Mouse (Mus musculus) embryonic facial prominence, embryonic 10.5 days (tissue): ENCODE results near the gene Acss1. TPM values are rescaled to one million over a fixed set of nuclear protein-coding genes. Genes with fewer than 3 reads are reported as not detected.

Experiments
- DNase-seq: peaks from one replicate; pipeline ENCODE4 v3.0.0-alpha.2; 2017; ENCODE audit warnings: low spot score
- H3K27ac ChIP-seq: fragments of 300-500 bp; sonication (generic); replicated peaks from 2 replicates; pipeline ENCODE4 v1.5.1; 2016; ENCODE audit warnings: mild to moderate bottlenecking
- H3K27me3 ChIP-seq: fragments of 300-500 bp; sonication (generic); replicated peaks from 2 replicates; pipeline ENCODE4 v1.6.1; 2016; ENCODE audit warnings: low read depth, mild to moderate bottlenecking; ENCODE audit not compliant: poor library complexity, severe bottlenecking
- H3K36me3 ChIP-seq: fragments of 300-500 bp; sonication (generic); replicated peaks from 2 replicates; pipeline ENCODE4 v1.6.1; 2016; ENCODE audit warnings: mild to moderate bottlenecking, moderate library complexity
- H3K4me1 ChIP-seq: fragments of 300-500 bp; sonication (generic); 2 replicates; pipeline ENCODE4 v1.6.1; 2016
- H3K4me3 ChIP-seq: fragments of 300-500 bp; sonication (generic); 2 replicates; pipeline ENCODE4 v1.5.1; 2016; ENCODE audit warnings: mild to moderate bottlenecking, moderate library complexity
- H3K9me3 ChIP-seq: fragments of 300-500 bp; sonication (generic); 2 replicates; pipeline ENCODE4 v1.6.1; 2016; ENCODE audit warnings: mild to moderate bottlenecking
- WGBS: fragments of 180-500 bp; shearing (Covaris S2); methylation state at CpG from one replicate; pipeline ENCODE4 v1.1.7; 2016; 5-methylcytosine and 5-hydroxymethylcytosine counted together
- polyA plus RNA-seq: library from polyadenylated mRNA; unstranded; fragments of >200 nt; fragmentation: Nextera tagmentation; extraction: Ambion mirVana; gene quantifications from 2 replicates; pipeline ENCODE4 v1.2.1, GENCODE M21; 2016

Gene Acss1
- polyA plus RNA-seq: 7.8 and 9.3 TPM in 2 replicates

GRCm38 (mm10) chr2:150667820-150668766 lies at the start of gene Acss1:
Gene Acss1, minus strand, starts transcription at chr2:150668500.
- H3K4me3 ChIP-seq: peak within 1 kb of the TSS; percentile 78
- H3K27ac ChIP-seq: peak within 1 kb of the TSS; percentile 81
- no peaks in the 10 kb centered on the region for H3K9me3 ChIP-seq
- H3K4me1 ChIP-seq: peaks cover 28% of the 10 kb centered on the region
- no peaks in the 10 kb centered on the region for H3K36me3 ChIP-seq
- DNase-seq: peak; percentile 77
- H3K27me3 ChIP-seq: peaks cover 61% of the 10 kb centered on the region
- WGBS: 4% methylated on average over 61 of the region's 61 CpGs

GRCm38 (mm10) chr2:150712167-150712674 lies 43.9 kb upstream of the Acss1 start:
- no peak for DNase-seq
- no peaks in the 10 kb centered on the region for H3K36me3 ChIP-seq

GRCm38 (mm10) chr2:150691481-150692170 lies 23.3 kb upstream of the Acss1 start:
- H3K9me3 ChIP-seq: no peaks in the 10 kb centered on the region
- H3K4me3 ChIP-seq: no peak overlapping the region
- no peak for DNase-seq
- no peaks in the 10 kb centered on the region for H3K36me3 ChIP-seq
- 82% methylated on average over 6 of the region's 6 CpGs for WGBS
- H3K27ac ChIP-seq: no peak overlapping the region
- peaks cover 66% of the 10 kb centered on the region for H3K27me3 ChIP-seq
- peaks cover 22% of the 10 kb centered on the region for H3K4me1 ChIP-seq

More at GRCm38 (mm10) chr2:150712167-150712674, 43.9 kb upstream of the Acss1 start:
- Histone ChIP-seq H3K4me1 (no peaks in the 10 kb centered on the region), H3K4me3 (no peak overlapping the region), H3K27ac (no peak overlapping the region), H3K9me3 (no peaks in the 10 kb centered on the region), H3K27me3 (no peaks in the 10 kb centered on the region)
- WGBS: 82% methylated on average over 4 of the region's 4 CpGs

GRCm38 (mm10) chr2:150690216-150690615 lies 21.9 kb upstream of the Acss1 start:
- Histone ChIP-seq H3K27ac (no peak overlapping the region), H3K9me3 (no peaks in the 10 kb centered on the region), H3K27me3 (peaks cover 80% of the 10 kb centered on the region), H3K36me3 (no peaks in the 10 kb centered on the region), H3K4me3 (no peak overlapping the region), H3K4me1 (peaks cover 22% of the 10 kb centered on the region)
- DNase-seq: no peak
- 4% methylated on average over 11 of the region's 11 CpGs for WGBS

- H3K9me3 ChIP-seq: no peaks in the 10 kb centered on the region
- peaks cover 22% of the 10 kb centered on the region for H3K4me1 ChIP-seq
- DNase-seq: no peak
- WGBS: 41% methylated on average over 16 of the region's 16 CpGs
- no peaks in the 10 kb centered on the region for H3K36me3 ChIP-seq
- H3K27ac ChIP-seq: no peak within 1 kb of the TSS; the same call in 1 of the 2 replicates
- peak within 1 kb of the TSS; percentile 56 for H3K4me3 ChIP-seq
- peaks cover 84% of the 10 kb centered on the region for H3K27me3 ChIP-seq
Measured at GRCm38 (mm10) chr2:150689223-150689800, 21.0 kb upstream of the Acss1 start, which contains the start of gene Vsx1. Gene Vsx1, minus strand, starts transcription at chr2:150689360.

GRCm38 (mm10) chr2:150688541-150689186 lies 20.4 kb upstream of the Acss1 start:
- Histone ChIP-seq H3K9me3 (no peaks in the 10 kb centered on the region), H3K27ac (no peak overlapping the region; the same call in 1 of the 2 replicates), H3K4me1 (peaks cover 22% of the 10 kb centered on the region), H3K36me3 (no peaks in the 10 kb centered on the region), H3K27me3 (peaks cover 84% of the 10 kb centered on the region), H3K4me3 (peak overlapping the region; percentile 56)
- WGBS: 1% methylated on average over 44 of the region's 44 CpGs
- DNase-seq: peak; percentile 58

GRCm38 (mm10) chr2:150687871-150688540 lies 19.7 kb upstream of the Acss1 start:
- Histone ChIP-seq H3K27me3 (peaks cover 82% of the 10 kb centered on the region), H3K4me3 (peak overlapping the region; percentile 56), H3K27ac (no peak overlapping the region), H3K9me3 (no peaks in the 10 kb centered on the region), H3K4me1 (peaks cover 22% of the 10 kb centered on the region), H3K36me3 (no peaks in the 10 kb centered on the region)
- peak; percentile 32 for DNase-seq
- 6% methylated on average over 23 of the region's 23 CpGs for WGBS

GRCm38 (mm10) chr2:150685389-150685788 lies 17.1 kb upstream of the Acss1 start:
- 93% methylated on average over 9 of the region's 9 CpGs for WGBS
- H3K27ac ChIP-seq: no peak overlapping the region
- H3K4me3 ChIP-seq: no peak overlapping the region
- peaks cover 19% of the 10 kb centered on the region for H3K4me1 ChIP-seq
- no peaks in the 10 kb centered on the region for H3K9me3 ChIP-seq
- H3K27me3 ChIP-seq: peaks cover 56% of the 10 kb centered on the region
- no peaks in the 10 kb centered on the region for H3K36me3 ChIP-seq
- DNase-seq: no peak

GRCm38 (mm10) chr2:150684451-150684850 lies 16.2 kb upstream of the Acss1 start:
- Histone ChIP-seq H3K36me3 (no peaks in the 10 kb centered on the region), H3K27ac (no peak overlapping the region), H3K4me1 (peaks cover 12% of the 10 kb centered on the region), H3K27me3 (peaks cover 47% of the 10 kb centered on the region), H3K4me3 (no peak overlapping the region), H3K9me3 (no peaks in the 10 kb centered on the region)
- no peak for DNase-seq
- 85% methylated on average over 12 of the region's 12 CpGs for WGBS

- no peak overlapping the region for H3K27ac ChIP-seq
- no peaks in the 10 kb centered on the region for H3K4me1 ChIP-seq
- no peak overlapping the region for H3K4me3 ChIP-seq
- 69% methylated on average over 4 of the region's 4 CpGs for WGBS
- no peaks in the 10 kb centered on the region for H3K36me3 ChIP-seq
- H3K27me3 ChIP-seq: peaks cover 18% of the 10 kb centered on the region
- H3K9me3 ChIP-seq: no peaks in the 10 kb centered on the region
- DNase-seq: no peak
Measured at GRCm38 (mm10) chr2:150681581-150681980, 13.3 kb upstream of the Acss1 start.

- no peaks in the 10 kb centered on the region for H3K36me3 ChIP-seq
- H3K4me3 ChIP-seq: no peak overlapping the region
- under 1% methylated on average over 3 of the region's 3 CpGs for WGBS
- no peak overlapping the region for H3K27ac ChIP-seq
- H3K4me1 ChIP-seq: no peaks in the 10 kb centered on the region
- no peaks in the 10 kb centered on the region for H3K27me3 ChIP-seq
- DNase-seq: peak; percentile 85
- no peaks in the 10 kb centered on the region for H3K9me3 ChIP-seq
Measured at GRCm38 (mm10) chr2:150678392-150678791, 10.1 kb upstream of the Acss1 start.
